Mouse (Mus musculus) heart, adult 18-20 months (tissue): ENCODE measurements around the gene Pibf1. TPM values are rescaled to one million over a fixed set of nuclear protein-coding genes. Genes with fewer than 3 reads are reported as not detected.

Experiments
- DNase-seq, 2 experiments: peaks; one replicate each; pipeline ENCODE4 v3.0.0; 2021 to 2022; ENCODE audit warnings: mixed read lengths in 1 of 2
- long read RNA-seq, 2 experiments: library from polyadenylated mRNA; stranded (forward); transcript quantifications; one replicate each; pipeline ENCODE4 v2.0.0; 2021
- total RNA-seq, 2 experiments: library from RNA; stranded (reverse); gene quantifications; 2 replicates each; pipeline ENCODE4 v1.2.3; 2021

Pibf1 gene
- 1 to 10 TPM; 7.7 to 8.3 TPM for total RNA-seq
- long read RNA-seq, experiment 1, transcript Pibf1-201 (18 exons, 2,797 nt), result major isoform, 8 of 10 reads
- long read RNA-seq, experiment 1, partial matches to known transcripts, result 0 of 10 reads
- long read RNA-seq, experiment 1, other reads (novel, unspliced or antisense), result 2 of 10 reads
- long read RNA-seq, experiment 2, partial matches to known transcripts, result 2 of 5 reads
- long read RNA-seq, experiment 2, other reads (novel, unspliced or antisense), result 2 of 5 reads

DNA sequence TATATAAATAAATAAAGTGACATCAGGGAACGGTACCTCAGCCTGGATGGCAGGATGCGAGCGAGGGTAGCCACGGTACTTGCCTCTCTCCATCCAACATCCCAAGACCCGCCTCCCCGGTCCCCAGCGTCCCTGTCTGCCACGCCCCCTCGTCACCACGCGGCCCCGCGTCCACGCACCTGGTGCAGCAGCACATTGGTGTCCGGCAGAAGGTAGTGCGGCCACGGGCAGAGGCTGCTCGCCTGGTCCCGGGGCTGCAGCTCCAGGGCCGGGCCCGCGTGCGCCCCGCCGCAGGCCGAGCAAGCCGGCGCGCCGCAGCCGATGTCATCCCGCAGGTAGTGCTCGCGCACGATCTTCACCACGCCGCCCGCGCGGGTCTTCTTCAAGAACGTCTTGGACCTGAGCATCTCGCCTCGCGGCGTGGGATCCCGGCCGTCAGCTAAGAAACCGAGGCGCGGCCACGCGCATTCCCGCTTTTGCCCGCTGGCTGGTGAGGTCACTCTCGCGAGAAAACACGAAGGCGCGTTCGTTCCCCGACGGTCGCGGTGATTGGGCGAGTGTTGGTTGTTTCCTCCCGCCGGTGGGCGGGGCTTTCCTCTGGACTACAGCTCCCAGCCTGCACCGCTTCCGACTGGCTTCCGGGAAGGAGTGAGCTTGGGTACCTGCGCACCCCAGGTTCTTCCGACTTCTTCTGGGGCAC is at the start of gene Pibf1, which contains the start of gene Dis3:
Gene Pibf1 (plus strand): TSS at position 158 of the 700 bp plus-strand sequence.
Gene Dis3 (minus strand): TSS at position 504 of the 700 bp plus-strand sequence.
- peak; percentile 98 to 100 for DNase-seq

DNA sequence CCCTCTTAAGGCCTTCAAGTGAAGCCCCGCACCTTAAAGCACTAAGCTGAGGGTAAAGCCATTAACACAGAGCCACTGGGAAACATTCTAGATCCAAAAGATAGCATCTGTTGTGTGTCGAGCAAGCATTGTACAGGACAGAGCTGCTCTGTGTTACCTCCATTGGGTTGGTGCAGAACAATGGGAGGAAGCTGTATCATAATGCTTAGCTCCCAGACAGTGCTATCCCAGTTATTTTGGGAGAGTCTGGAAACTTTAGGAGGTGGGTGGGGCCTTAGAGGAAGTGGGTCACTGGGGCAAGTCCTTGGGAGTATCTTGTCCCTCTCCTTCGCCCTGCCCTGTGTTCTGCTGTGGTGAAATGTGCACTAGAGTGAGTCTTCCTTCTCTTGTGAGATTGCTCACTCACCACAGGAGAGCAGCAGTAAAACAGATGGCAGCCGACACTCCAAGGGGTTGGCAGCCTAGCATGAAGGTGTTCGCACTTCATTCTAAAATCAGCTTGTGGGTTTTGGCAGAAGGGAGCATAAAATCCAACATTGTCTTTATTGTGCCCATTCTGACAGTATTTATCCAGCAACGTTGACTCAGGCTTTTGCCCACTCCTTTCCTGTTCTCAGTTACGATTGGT is 40.2 kb upstream of the Pibf1 start:
- no peak for DNase-seq

DNA sequence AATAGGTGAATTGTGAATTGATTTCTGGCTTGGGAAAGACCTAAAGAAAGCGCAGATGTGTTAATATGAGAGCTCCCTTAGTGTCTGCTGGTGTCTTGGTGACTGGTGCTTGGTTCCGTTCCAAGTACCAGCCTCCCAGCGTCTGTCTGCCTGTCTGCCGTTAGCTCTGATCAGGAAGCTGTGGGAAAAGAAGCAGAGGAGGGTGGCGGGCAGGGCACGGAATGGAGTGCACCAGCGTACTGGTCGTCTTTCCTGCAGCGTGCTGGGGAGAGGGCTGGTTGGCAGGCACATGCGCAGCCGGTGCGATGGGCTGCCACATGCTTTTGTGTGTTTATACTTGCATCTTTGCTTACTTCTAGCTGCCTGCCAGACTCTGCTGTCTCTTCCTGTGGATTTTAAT is 38.6 kb upstream of the Pibf1 start:
- DNase-seq, result no peak

DNA sequence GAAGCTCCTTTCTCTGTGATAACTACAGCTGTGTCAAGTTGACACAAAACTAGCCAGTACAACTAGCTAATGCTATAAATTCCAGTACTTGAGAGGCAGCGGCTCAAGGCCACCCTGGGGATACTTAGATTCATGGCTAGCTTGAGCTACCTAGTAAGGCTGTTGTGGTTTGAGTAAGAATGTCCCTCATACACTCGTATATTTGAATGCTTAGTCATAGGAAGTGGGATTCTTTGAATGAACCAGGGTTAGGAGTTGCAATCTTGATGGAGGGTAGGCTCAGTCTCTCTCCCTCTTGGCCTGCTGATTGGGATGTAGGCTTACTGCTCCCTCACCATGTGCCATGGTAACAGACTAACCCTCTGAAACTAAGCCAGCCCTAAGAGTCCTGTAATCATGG is 36.1 kb upstream of the Pibf1 start:
- DNase-seq, result no peak

DNA sequence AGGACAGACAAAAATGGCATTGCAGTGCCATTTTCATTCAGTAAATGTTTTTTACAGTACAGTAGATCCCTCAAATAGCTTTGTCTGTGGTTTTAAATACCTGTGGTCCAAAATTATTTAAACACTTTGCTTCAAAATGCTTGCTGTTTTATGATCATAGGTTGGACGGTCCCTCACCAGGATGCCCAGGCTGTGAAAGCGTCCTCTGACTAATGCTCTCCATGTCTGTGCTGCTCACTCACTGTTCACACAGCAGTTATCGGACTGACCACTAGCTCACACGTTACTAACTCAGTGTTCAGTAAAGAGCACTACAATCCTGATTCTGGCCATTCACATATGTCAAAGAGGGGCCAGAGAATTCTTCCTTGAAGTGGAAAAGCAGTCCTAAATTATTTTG is 28.1 kb upstream of the Pibf1 start:
- DNase-seq, result no peak

DNA sequence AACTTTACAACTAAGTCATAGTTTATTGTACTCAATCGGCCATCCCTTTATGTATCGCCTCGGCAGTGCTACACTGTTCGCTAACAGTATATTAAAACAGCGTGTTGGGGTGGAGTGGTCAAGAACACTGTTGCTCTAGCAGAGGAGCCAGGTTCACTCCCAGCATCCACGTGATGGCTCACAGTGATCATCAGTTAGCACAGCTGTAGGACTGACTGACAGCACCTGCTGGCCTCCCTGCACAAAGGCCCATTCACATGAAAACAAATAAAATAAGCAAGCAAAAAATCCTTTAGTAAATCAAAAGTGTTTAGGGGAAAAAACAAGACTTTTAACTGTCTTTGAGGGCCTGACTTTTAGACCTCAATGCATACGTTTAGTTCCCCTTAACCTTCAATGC is 10.3 kb upstream of the Pibf1 start:
- DNase-seq, result no peak

DNA sequence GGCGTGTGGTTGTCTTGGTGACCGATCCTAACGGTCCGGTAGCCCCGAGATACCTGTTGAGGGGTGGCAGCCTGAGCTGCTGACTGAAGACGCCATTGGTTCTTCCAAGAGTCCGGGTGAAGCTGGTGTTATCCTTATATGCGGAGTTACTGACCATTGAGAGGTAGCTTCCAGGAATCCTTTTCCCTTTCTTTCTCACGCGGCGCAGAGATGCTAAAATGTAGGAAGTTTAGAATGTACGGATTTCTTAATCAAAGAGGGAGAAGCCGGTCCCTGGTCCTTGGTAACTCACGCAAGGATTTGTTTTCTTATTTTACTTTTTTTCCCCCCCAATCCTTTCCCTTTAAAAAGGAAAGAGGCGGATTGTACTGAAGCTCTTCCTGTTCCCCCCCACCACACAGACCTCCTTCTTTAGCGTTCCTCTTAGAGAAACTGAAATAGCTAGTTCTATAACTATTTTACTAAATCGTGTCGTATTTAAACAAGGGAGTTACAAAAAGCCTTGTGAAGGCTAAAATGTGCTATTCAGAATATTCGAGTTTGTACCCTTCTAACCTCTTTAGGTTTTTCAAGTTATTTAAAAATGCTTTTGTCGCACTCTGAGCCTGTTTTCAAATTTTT is 853 bp downstream of the Pibf1 start:
- no peak for DNase-seq

DNA sequence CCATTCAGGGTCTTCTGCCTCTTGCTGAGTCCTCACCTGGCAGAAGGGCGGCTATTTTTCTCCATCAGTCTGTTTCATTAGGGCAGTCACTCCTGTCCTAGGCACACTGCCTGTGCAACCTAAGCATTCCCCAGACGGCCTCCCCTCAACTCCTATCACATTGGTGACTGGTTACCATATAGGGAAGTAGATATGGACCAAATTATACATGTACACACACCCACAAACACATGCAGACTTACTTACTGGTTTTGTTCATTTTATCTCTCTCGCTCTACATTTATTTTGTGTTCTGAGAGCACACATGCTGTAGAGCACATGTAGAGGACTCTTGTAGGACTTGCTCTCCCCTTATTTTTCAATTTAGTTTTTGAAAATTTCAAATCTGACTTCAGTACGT is 3.8 kb downstream of the Pibf1 start:
- DNase-seq, result no peak

DNA sequence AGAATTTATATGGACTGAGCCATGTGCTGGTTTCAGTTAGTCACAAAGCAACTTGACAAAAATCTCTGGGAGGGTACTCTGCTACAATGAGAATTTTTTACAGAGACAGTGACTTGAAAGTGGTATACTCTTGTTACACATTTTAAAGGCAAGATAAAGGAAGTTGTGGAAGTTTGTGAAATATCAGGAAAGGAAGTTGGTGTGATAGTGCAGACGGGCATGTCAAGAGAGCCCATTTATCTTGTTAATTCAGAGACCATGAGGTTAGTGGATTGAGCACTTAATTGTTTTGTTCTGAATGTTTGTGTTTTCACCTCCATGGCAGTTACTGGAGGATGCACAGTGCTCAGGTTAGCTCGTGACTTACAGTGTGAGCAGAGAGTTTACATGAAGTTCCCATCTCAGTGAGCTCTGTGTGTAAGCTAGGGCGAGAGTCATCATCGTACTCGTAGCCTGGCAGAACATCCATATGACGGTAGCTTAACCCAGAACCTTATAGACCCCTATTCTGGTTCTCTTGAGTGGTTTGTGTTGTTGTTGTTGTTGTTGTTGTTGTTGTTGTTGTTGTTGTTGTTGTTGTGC is 5.4 kb downstream of the Pibf1 start:
- no peak for DNase-seq

DNA sequence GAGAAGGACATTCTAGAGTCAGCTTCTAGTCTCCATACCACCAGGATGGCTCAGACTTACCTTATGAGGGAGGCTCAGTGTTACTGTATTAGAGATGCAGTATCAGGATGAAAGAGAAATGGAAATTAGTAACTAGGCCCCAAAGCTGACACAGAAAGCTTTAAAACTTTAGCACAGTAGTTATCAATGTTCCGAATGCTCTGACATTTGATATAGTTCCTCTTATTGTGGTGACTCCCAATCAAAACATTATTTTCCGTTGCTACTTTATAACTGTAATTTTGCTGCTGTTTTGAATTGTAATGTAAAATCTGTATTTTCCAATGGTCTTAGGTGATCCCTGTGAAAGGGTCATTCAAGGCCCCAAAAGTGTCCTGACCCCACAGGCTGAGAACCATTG is 7.4 kb downstream of the Pibf1 start:
- no peak for DNase-seq

DNA sequence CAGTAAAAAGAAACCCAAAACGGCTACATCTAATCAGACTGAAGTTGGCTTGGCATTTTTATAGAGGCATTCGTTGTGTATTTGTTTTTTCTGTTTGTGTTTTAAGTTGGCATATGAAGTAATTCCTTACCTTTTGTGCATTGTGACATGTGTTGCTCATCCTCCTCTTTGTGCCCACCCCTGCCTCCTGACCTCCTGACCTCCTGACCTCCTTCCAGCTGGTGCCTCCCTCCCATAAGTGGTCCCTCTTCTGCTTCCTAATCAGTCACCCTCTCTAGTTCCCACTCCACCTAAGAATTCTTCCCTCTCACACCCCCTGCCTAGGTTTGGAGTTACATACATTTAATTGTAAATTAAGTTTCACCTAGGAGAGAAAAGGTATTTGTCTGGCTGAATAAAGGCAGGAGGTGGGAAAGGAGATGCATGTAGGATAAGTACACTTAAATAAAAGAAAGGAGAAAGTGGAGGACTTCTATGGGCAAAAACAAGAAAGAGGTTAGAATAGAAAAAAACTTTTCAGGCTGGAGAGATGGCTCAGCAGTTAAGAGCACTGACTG is 8.5 kb downstream of the Pibf1 start:
- no peak for DNase-seq

DNA sequence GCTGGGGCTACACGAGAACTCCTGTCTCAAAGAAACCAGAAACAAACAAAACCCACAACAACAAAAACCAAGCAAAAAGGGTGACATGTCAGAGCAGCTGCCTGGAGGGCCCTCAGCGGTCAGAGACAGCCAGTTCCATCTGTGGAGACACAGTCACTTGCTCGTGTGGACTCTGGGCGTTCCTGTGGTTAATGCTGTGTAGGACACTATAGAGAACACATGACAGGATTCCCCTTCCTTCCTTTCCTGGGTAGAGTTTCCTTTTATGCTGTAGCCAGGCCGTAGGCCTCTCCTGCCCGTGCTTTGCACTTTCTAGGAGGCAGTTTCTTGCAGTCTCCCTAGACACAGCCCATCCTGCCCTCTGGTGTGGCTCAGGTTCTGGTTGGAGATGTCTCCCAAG is 9.5 kb downstream of the Pibf1 start:
- DNase-seq, result no peak

DNA sequence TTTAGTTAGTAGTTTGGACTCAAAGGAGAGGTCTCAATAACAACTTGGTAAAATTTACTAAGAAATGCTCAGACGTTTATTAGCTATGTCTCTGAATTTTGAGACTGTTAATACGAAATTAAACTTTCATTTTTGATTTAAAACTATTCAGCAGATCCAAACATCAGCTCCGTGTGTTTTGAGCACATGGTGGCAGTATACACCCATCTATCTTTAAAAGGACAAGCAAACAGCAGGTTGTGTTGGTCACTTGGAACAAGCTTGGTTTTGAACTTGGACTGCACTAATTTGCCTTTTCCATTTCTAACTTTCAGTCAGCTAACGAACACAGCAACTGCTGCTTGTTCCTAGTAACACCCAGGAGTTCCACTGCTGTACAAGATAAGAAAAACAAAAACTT is 18.4 kb downstream of the Pibf1 start:
- no peak for DNase-seq

DNA sequence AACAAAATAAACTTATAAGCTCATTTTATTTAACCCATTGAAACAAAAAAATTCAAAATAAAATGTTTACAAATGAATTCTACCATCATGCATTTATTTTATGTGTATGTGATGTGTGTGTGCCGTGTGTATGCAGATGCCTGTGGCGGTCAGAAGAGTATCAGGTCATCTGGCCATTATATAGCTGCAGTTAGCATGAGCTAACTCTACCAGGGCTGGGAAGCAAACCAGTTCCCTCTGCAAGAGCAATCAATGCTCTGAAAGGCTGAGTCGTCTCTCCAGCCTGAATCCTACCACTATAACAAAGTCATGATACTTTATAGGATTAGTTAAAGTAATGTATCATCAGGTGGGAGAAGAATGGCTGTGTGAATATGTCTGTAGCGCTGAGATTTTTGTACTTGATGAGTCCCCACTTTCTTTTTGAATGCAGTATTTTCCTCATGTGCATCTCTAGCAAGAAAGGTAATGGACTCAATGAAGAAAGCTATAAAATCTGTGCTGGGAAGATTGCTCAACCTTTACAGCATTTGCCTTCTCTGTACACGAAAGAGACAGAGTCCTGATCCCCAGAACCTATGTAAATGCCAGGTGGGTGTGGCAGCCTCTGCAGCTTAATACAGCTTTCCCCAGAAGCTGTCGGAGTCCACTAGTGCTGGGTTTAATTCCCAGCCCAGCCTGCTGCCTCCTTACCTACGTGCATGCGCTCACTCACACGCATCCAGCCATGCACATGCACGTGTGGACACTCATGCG is 22.5 kb downstream of the Pibf1 start:
- DNase-seq, result no peak

DNA sequence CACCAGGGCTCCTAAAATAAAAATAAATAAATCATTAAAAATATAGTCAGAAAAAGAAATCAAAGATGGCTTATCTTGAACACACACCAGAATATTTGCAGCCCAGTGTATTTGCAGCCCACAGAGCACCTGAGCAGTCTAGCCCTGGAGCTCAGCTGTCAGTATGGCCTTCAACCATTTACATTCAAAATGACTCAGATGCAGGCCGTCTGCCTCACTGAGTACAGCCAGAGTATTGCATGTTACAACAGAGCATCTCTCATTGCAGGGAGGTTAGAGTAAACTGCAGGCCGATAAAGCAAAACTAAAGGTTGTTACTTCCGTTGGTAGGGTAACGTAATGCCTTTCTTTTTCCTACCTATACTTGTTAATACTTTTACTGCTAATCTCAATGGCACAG is 24.9 kb downstream of the Pibf1 start:
- no peak for DNase-seq

DNA sequence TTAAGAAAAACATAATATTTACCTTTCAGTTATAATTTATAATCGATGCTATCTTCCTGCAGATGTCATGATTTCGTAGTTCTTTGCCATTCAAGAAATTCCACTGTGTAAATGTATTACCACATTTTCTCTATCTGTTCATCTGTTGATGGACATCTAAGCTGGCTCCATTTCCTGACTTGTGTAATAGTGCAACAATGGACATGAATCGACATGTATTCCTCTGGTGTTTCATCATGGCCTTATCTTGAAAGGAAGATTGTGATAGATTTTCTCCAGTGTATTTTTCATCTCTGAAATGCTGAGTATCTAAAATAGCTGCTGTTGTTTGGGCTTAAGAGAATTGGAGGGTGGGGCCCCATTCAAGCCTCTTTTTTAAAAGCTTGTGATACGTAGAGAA is 27.5 kb downstream of the Pibf1 start:
- DNase-seq, result no peak

DNA sequence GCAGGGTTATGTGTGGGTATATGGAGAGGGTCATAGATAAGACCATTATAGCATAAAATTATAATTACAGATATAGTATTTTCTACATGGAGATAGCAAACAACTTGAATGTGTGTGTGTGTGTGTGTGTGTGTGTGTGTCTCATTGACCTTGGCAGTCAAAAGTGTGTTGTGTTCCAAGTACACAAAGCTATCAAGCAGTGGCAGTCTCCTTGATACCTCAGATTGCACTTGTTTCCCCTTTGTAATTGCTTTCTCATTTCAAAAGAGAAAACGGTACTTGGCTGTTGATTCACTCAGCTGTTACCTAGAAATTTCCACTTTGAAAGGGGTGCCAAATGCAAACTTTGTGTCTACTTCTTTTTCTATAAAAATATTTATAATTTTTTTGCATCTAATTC is 28.3 kb downstream of the Pibf1 start:
- no peak for DNase-seq

DNA sequence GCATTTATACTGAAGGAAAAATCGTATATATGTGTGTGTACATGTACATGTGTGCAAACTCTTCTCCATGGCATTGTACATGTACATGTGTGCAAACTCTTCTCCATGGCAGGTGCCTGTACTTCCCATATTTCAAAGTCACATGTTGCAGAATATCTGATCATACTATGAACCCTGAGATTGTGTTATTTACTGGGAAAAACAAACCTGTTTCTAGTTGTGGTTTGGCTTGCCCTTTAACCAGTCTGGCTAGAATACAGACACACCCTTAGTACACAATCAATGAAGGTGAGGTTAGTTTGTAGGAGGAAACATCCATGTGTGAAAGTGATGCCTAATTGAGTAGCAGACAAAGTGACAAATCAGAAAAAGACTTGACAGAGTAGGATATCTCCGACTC is 29.8 kb downstream of the Pibf1 start:
- no peak for DNase-seq

DNA sequence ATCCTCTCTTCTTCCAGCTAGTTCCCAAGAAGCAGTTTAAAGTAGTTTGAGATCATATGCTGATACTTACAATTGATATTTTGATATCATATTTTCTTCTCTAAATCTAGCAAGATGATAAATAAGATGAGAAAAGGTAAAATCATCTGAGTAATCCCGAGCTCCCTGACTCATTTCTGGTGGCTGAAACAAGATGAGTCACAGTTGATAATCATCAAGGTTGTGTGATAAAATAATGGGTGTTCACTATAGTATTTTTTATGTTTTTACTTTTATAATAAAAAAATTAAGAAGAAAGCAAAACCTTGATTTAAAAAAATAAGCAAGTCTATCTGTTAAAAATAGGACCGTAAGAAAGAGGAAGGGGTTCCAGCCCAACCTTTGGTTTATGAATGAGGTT is 34.8 kb downstream of the Pibf1 start:
- DNase-seq, result no peak

DNA sequence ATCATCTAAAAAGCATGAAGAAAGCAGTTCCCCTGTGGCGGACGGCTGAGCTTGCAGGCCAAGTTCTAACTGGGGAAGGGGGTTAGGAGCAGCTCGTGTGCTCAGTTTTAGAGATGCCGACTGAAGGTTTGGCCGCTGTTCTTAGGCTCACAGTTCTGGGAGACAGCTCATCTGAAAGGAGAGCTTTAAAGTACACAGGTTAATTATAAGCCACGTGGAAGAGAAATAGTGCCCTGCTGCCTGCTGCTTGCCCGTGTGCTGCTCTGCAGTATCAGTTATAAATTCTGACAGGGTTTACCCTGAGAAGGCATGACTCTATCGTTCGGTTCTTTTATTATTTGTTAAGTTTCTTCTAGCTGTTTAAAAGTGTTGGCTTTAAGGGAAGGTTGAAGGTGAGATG is 36.5 kb downstream of the Pibf1 start:
- no peak for DNase-seq

DNA sequence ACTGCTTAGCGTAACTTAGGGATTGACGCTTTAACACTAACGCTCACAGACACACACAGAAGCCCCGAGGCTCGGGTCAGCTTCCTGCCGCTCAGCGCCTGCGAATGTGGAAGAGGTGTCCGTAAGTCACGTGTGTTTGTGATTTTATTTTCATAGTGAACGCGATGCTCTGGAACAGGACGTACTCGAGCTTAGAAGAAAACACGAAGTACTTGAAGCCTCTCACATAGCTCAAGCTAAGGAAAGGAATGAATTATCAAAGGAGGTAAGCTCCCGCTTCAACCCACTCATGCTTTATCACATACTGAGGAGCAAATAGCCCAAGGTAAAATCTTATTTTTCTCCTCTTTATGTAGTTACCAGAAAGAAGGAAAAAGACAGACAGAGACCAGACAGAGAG is 37.1 kb downstream of the Pibf1 start:
- DNase-seq, result no peak

DNA sequence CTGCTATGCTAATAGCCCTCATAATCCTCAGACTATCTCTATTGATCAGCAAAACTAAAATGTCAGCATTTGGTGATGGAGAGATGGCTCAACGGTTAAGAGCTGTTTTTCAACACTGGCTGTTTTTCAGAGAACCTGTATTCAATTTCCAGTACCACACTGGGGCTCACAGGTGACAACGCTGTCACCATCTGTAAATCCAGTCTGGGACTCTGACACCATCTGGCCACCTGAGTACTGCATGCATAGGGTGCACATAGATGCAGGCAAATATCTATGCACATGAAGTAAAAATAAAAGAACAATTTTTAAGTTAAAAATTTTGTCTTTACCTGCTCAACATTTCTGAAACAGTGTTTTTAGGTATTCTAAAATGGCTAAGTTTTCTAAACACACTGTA is 40.8 kb downstream of the Pibf1 start:
- DNase-seq, result no peak
